Mouse (Mus musculus) midbrain, embryonic 13.5 days (tissue): ENCODE data around the gene Abca17. TPM values are rescaled to one million over a fixed set of nuclear protein-coding genes. Genes with fewer than 3 reads are reported as not detected.

Experiments
- ATAC-seq: fragments of 200-750 bp; cut with Nextera tagmentation; 2 replicates; pipeline ENCODE4 v1.8.0; 2017; ENCODE audit warnings: mild to moderate bottlenecking, moderate TSS enrichment, moderate library complexity
- H3K27ac ChIP-seq: fragments of 300-500 bp; sonication (generic); 2 replicates; pipeline ENCODE4 v1.5.1; 2015; ENCODE audit warnings: inconsistent platforms, mild to moderate bottlenecking, moderate library complexity
- H3K27me3 ChIP-seq: fragments of 300-500 bp; sonication (generic); 2 replicates; pipeline ENCODE4 v1.6.1; 2015; ENCODE audit warnings: mild to moderate bottlenecking, inconsistent platforms
- H3K36me3 ChIP-seq: fragments of 300-500 bp; sonication (generic); 2 replicates; pipeline ENCODE4 v1.6.1; 2015; ENCODE audit warnings: mild to moderate bottlenecking, inconsistent platforms
- H3K4me1 ChIP-seq: fragments of 300-500 bp; sonication (generic); replicated peaks from 2 replicates; pipeline ENCODE4 v1.6.1; 2015; ENCODE audit warnings: inconsistent platforms
- H3K4me2 ChIP-seq: fragments of 300-500 bp; sonication (generic); replicated peaks from 2 replicates; pipeline ENCODE4 v1.6.1; 2015; ENCODE audit warnings: moderate library complexity, mild to moderate bottlenecking, inconsistent platforms
- H3K4me3 ChIP-seq: fragments of 300-500 bp; sonication (generic); replicated peaks from 2 replicates; pipeline ENCODE4 v1.5.1; 2015; ENCODE audit warnings: mild to moderate bottlenecking, inconsistent platforms
- H3K9ac ChIP-seq: fragments of 300-500 bp; sonication (generic); replicated peaks from 2 replicates; pipeline ENCODE4 v1.6.1; 2015; ENCODE audit warnings: mild to moderate bottlenecking, inconsistent platforms
- H3K9me3 ChIP-seq: fragments of 300-500 bp; sonication (generic); 2 replicates; pipeline ENCODE4 v1.6.1; 2016; ENCODE audit warnings: mild to moderate bottlenecking, inconsistent platforms
- WGBS: fragments of 180-500 bp; shearing (Covaris S2); methylation state at CpG from one replicate; pipeline ENCODE4 v1.1.7; 2015; 5-methylcytosine and 5-hydroxymethylcytosine counted together
- polyA plus RNA-seq: library from polyadenylated mRNA; unstranded; fragments of >200 nt; fragmentation: Nextera tagmentation; extraction: Ambion mirVana; gene quantifications from 2 replicates; pipeline ENCODE4 v1.2.1, GENCODE M21; 2015

Abca17 gene
- polyA plus RNA-seq, result 0.12 and 0.14 TPM in 2 replicates

DNA sequence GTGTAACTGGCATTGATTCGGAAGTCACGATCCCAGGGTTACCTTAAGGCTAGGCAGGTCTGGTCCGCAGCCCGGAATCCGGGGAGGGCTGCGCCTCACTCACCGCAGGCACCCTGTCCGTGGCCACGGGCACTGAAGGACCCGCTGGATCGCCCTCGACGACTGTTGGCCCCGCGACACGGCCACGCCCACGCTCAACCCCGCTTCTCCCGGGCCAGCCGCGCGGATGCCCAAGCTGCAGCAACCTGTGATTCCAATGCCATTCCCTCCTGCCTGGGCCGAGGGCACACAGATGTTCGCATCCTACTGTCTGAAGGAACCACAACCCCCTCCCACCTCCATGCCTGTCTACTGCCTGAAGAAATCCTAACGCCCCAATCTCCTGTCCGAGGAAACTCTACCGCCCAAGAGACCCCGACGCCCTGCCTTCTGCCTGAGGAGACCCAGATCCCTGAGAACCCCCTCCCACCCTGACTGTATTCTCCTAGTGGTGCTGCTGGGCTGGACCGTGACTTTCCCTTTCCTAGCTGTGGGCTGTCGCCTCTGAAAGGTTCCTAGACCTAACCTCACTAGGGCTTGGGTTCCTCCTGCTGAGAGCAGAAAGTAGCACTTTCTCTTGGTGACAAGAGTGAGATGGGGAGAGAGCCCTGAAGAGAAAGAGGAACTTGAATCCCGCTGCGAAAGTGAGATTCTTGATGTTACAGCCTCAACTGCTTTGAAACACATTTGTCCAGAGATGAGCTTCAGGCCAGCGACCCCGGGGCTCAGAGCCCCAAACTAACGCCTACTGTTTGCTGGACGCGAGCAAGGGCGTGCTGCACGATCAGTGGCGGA lies at the start of gene Abca17:
Gene Abca17 (minus strand): TSS at position 143 of the 834 bp plus-strand sequence.
- Histone ChIP-seq H3K36me3 (no peaks in the 10 kb centered on the region), H3K9me3 (no peaks in the 10 kb centered on the region), H3K27ac (peak within 1 kb of the TSS; percentile 80), H3K9ac (peak within 1 kb of the TSS; percentile 90), H3K4me2 (peak within 1 kb of the TSS; percentile 76), H3K4me3 (peak within 1 kb of the TSS; percentile 84), H3K27me3 (peaks cover 24% of the 10 kb centered on the region), H3K4me1 (peaks cover 40% of the 10 kb centered on the region)
- peak; percentile 37 for ATAC-seq
- WGBS, result 5% methylated on average over 42 of the region's 42 CpGs

DNA sequence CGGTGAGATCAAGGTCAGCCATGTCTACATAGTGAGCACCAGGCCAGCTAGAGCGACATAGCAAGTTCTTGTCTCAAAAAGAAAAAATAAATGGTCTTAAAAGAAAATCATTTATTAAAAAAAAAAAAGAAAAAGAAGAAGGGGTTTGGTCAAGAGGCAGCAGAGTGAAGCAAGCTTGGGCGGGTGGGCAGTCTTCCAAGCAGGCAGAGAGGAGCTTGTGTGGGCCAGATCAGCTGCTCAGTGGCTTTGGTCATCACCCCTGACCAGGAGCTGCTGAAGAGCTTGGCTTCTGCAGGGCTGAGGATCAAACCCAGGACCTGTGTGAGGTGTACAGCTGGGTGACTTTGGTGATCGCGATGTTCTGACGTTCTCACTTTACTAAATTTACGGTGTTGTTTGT lies 43.6 kb upstream of the Abca17 start:
- 92% methylated on average over 7 of the region's 7 CpGs for WGBS
- Histone ChIP-seq H3K36me3 (peaks cover 70% of the 10 kb centered on the region), H3K27me3 (no peaks in the 10 kb centered on the region)

DNA sequence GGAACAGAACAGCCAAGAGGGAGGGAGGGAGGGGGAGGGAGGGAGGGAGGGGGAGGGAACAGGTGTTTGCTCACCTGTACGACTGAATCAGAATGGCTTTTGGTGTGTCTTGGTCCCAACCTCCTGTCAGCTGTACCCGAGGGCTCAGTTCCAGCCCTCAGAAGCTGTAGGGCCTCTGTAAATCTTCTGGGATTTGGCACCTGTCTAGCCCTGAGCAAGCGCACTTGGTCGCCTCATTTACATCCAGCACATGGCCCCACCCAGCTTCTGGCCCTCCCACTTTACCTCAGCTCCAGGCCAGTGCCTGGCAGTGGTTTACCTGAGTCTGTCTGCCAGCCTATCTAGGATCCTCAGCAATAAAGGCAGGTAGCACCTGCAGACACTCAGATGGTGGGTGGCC lies 42.7 kb upstream of the Abca17 start:
- Histone ChIP-seq H3K4me1 (no peaks in the 10 kb centered on the region), H3K36me3 (peaks cover 68% of the 10 kb centered on the region), H3K27me3 (no peaks in the 10 kb centered on the region), H3K9ac (no peak overlapping the region), H3K4me2 (no peak overlapping the region), H3K27ac (no peak overlapping the region), H3K4me3 (no peak overlapping the region), H3K9me3 (no peaks in the 10 kb centered on the region)
- 40% methylated on average over 4 of the region's 4 CpGs for WGBS
- ATAC-seq, result no peak

More for the DNA sequence above, 43.6 kb upstream of the Abca17 start:
- Histone ChIP-seq H3K9ac (no peak overlapping the region), H3K4me2 (no peak overlapping the region), H3K4me3 (no peak overlapping the region), H3K9me3 (no peaks in the 10 kb centered on the region), H3K4me1 (no peaks in the 10 kb centered on the region), H3K27ac (no peak overlapping the region)
- no peak for ATAC-seq

DNA sequence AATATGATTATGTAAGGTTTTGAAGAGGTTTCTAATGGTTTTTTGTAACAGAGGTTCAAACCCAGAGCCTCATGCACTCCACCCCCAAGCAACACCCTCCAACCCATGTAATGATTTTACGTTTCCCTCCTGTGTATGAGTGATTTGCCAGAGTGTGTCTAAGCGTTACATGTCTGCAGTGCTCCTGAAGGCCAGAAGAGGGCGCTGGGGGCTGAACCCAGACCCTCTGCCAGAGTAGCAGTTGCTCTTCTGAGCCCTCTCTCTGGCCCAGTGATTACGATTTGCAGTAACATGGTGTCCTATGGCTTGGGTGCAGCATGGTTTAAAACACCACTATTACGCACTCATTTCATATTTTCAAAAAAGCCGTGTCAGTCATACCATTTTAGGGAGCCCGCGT lies 40.3 kb upstream of the Abca17 start:
- Histone ChIP-seq H3K27ac (no peak overlapping the region), H3K27me3 (no peaks in the 10 kb centered on the region), H3K4me2 (no peak overlapping the region), H3K4me1 (no peaks in the 10 kb centered on the region), H3K36me3 (peaks cover 74% of the 10 kb centered on the region), H3K4me3 (no peak overlapping the region), H3K9ac (no peak overlapping the region), H3K9me3 (no peaks in the 10 kb centered on the region)
- WGBS, result 64% methylated on average over 8 of the region's 8 CpGs
- ATAC-seq, result no peak

DNA sequence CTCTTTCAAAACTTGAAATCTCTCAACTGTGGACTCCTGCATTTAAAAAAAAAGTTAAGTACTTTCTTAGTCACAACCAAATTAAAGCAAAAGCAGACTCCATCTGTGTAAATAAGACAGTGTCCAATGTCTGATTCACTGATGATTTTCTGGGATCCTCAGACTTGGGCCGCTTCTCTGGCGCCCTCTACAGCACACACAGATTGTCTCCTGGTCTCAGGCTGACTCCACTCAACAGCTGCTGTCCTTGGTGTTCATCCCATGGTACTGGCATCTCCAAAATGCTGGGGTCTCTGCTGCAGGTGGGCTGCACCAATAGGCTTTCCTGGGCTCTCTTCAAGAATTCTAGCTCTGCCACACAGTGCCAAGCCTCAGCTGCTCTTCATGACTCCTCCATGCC lies 39.0 kb upstream of the Abca17 start:
- H3K4me1 ChIP-seq, result no peaks in the 10 kb centered on the region
- no peak overlapping the region for H3K27ac ChIP-seq
- WGBS, result 3% methylated on average over 2 of the region's 2 CpGs
- H3K9ac ChIP-seq, result no peak overlapping the region
- ATAC-seq, result no peak
- no peaks in the 10 kb centered on the region for H3K27me3 ChIP-seq
- H3K36me3 ChIP-seq, result peaks cover 79% of the 10 kb centered on the region
- H3K4me2 ChIP-seq, result no peak overlapping the region
- no peak overlapping the region for H3K4me3 ChIP-seq
- no peaks in the 10 kb centered on the region for H3K9me3 ChIP-seq

DNA sequence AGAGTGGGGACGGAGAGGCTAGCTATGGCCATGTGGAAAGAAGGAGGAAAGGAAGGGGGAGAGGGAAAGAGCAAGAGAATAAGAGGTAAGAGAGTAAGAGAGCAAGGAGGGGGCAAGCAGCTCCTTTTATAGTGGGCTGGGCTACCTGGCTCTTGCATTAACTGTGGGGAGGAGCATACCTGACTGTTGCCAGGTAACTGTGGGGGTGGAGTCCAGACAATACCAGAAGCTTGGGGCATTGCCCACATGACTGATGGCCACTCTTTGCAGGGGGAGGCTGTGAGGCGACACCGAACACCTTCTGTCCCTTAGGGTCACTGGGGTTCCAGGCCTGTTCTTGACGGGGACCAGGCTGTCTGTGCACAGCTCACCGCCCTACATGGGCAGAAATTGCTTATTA lies 37.8 kb upstream of the Abca17 start:
- H3K9me3 ChIP-seq, result no peaks in the 10 kb centered on the region
- H3K36me3 ChIP-seq, result peaks cover 89% of the 10 kb centered on the region
- 84% methylated on average over 5 of the region's 5 CpGs for WGBS
- H3K4me3 ChIP-seq, result no peak overlapping the region
- H3K27ac ChIP-seq, result no peak overlapping the region
- H3K27me3 ChIP-seq, result no peaks in the 10 kb centered on the region
- H3K4me2 ChIP-seq, result no peak overlapping the region
- no peak overlapping the region for H3K9ac ChIP-seq
- no peaks in the 10 kb centered on the region for H3K4me1 ChIP-seq
- ATAC-seq, result no peak

DNA sequence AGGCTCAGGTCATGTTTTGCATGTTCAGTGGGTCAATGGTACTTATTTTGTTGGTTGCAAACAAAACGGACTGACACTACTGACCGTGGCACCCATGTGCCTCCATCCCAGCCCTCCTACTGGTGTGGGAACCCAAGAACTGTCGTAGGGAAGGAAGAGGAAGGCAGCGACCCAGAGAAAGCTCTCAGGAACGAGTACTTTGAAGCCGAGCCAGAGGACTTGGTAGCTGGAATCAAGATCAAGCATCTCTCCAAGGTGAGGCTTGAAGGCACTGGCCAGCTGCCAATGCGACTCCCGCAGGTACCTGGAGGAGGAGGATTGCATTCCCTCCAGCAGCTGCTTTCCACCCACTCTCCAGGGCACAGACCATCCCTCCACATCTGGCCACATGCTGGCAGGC lies 32.9 kb upstream of the Abca17 start:
- no peak for ATAC-seq
- Histone ChIP-seq H3K4me2 (no peak overlapping the region), H3K9ac (no peak overlapping the region), H3K27ac (no peak overlapping the region), H3K36me3 (peaks cover 87% of the 10 kb centered on the region), H3K27me3 (no peaks in the 10 kb centered on the region), H3K4me1 (no peaks in the 10 kb centered on the region), H3K4me3 (no peak overlapping the region), H3K9me3 (no peaks in the 10 kb centered on the region)
- 89% methylated on average over 8 of the region's 8 CpGs for WGBS

DNA sequence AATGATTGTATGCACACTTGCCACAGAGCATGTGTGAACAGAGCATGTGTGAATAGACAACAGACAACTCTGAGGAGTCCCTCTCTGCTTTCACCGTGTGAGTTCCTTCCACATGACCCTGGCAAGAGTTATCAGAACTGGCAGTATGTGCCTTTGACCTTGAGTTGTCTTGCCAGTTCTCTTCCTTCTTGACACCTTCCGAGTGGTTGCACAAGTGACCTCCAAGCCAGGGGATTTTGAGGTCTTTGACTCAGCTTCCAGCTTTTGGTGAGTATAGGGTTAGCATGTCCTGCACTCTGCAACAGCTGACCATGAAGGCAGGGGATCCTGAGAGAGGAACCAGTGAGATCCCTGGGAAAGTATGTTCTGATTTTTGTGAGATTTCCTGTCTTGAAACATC lies 27.6 kb upstream of the Abca17 start:
- H3K27ac ChIP-seq, result no peak overlapping the region
- WGBS, result 96% methylated on average over 2 of the region's 2 CpGs
- peaks cover 82% of the 10 kb centered on the region for H3K36me3 ChIP-seq
- H3K4me1 ChIP-seq, result no peaks in the 10 kb centered on the region
- no peaks in the 10 kb centered on the region for H3K9me3 ChIP-seq
- ATAC-seq, result no peak
- no peak overlapping the region for H3K4me2 ChIP-seq
- H3K9ac ChIP-seq, result no peak overlapping the region
- no peak overlapping the region for H3K4me3 ChIP-seq
- H3K27me3 ChIP-seq, result no peaks in the 10 kb centered on the region

DNA sequence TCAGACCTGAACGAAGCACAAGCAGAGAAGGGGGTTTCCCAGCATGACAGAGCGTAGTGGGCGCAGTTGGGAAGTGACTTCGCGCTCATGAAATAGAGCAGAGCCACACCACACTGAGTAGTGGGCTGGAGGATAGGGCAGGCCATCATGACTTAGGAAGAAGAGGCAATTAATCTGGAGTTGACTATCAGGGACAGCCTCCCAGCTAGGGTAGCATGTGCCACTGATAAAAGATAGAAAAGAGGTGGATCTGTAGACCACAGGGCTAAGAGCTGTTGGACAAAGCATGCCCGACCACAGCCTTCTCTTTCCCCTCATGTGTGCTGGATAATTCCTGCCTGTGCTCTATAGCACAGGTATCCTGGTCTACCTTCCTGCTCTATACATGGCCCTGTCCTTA lies 25.0 kb upstream of the Abca17 start:
- H3K4me1 ChIP-seq, result no peaks in the 10 kb centered on the region
- no peaks in the 10 kb centered on the region for H3K27me3 ChIP-seq
- WGBS, result 89% methylated on average over 6 of the region's 6 CpGs
- H3K9ac ChIP-seq, result no peak overlapping the region
- H3K4me2 ChIP-seq, result no peak overlapping the region
- H3K36me3 ChIP-seq, result peaks cover 88% of the 10 kb centered on the region
- no peaks in the 10 kb centered on the region for H3K9me3 ChIP-seq
- no peak overlapping the region for H3K27ac ChIP-seq
- no peak overlapping the region for H3K4me3 ChIP-seq
- no peak for ATAC-seq

DNA sequence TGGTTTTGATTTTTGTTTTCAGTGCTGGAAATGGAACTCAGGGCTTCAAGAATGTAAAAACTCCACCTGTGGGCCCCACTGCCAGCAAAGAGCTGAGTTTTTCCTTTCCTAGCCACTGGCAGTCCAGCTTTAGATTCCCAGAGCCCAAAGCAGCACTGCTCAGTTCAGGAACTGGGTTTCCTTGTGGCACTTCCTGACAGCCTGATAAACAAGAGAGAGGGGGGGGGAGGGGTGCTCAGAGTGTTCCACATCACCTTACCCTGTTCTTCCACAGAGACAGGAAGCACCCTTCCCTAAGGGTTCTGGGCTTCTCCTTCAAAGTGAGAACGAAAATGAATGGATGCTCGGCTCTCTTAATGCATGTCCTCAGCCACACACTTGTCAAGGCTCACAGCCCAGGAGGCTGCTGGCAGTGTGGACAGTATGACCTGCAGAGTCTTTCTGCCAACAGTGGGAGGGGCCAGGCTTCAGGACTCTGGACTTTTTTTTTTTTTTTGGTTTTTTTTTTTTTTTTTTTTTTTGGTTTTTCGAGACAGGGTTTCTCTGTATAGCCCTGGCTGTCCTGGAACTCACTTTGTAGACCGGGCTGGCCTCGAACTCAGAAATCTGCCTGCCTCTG lies 24.3 kb upstream of the Abca17 start:
- Histone ChIP-seq H3K27ac (no peak overlapping the region), H3K9me3 (no peaks in the 10 kb centered on the region), H3K27me3 (no peaks in the 10 kb centered on the region), H3K9ac (no peak overlapping the region), H3K4me3 (no peak overlapping the region), H3K4me1 (no peaks in the 10 kb centered on the region), H3K4me2 (no peak overlapping the region), H3K36me3 (peaks cover 91% of the 10 kb centered on the region)
- 89% methylated on average over 5 of the region's 5 CpGs for WGBS
- ATAC-seq, result no peak

DNA sequence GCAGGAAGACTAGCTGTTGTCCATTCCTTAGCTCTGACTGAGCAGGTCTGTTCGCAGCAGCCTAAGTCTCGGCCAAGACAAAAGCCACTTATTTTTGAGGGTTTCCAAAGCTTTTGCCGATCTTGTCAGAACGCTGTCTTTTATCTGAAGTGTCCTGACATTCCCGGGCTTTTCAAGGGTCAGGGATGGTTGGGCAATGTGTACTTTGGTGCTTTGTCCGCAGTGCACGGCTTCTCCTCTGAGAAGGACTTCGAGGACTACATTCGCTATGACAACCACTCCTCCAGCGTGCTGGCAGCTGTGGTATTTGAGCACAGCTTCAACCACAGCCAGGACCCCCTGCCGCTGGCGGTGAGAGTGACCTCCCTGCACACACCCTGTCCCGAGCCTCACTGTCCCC lies 15.0 kb upstream of the Abca17 start:
- no peaks in the 10 kb centered on the region for H3K27me3 ChIP-seq
- no peaks in the 10 kb centered on the region for H3K9me3 ChIP-seq
- WGBS, result 27% methylated on average over 13 of the region's 13 CpGs
- peaks cover 44% of the 10 kb centered on the region for H3K36me3 ChIP-seq
- H3K4me2 ChIP-seq, result no peak overlapping the region
- ATAC-seq, result no peak
- H3K27ac ChIP-seq, result no peak overlapping the region
- H3K4me3 ChIP-seq, result no peak overlapping the region
- H3K4me1 ChIP-seq, result no peaks in the 10 kb centered on the region
- H3K9ac ChIP-seq, result 0 out of 2 replicates have a peak overlapping the region, but pooled peaks have one; percentile 11

DNA sequence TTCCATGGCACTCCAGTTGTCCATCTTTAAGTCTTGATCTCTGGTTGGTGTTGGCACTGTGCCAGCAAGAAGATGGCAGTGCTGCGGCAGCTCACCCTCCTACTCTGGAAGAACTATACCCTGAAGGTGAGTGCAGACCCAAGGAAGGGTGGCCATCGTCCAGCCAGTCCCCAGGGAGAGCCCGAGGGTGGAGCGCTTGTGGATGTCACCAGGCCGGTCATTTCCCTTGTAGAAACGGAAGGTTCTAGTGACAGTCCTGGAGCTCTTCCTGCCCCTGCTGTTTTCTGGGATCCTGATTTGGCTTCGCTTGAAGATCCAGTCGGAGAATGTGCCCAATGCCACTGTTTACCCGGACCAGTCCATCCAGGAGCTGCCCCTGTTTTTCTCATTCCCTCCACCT lies 13.6 kb upstream of the Abca17 start:
- H3K27me3 ChIP-seq, result no peaks in the 10 kb centered on the region
- no peaks in the 10 kb centered on the region for H3K9me3 ChIP-seq
- H3K36me3 ChIP-seq, result peaks cover 39% of the 10 kb centered on the region
- WGBS, result 87% methylated on average over 9 of the region's 9 CpGs
- no peak overlapping the region for H3K4me3 ChIP-seq
- no peak for ATAC-seq
- no peak overlapping the region for H3K9ac ChIP-seq
- no peak overlapping the region for H3K27ac ChIP-seq
- H3K4me2 ChIP-seq, result no peak overlapping the region
- H3K4me1 ChIP-seq, result no peaks in the 10 kb centered on the region
